Mouse (Mus musculus) erythroblast, embryonic 14.5 days (primary cell): ENCODE measurements around the gene Wapl.

Experiments used
- GATA1 ChIP-seq: IDR thresholded peaks from 2 replicates; pipeline ENCODE4 v1.6.1; 2012; ENCODE audit warnings: low read length, inconsistent platforms, mixed read lengths
- TAL1 ChIP-seq: IDR thresholded peaks from 3 replicates; pipeline ENCODE4 v1.6.1; 2012; ENCODE audit warnings: low read length, inconsistent platforms, mixed read lengths

DNA sequence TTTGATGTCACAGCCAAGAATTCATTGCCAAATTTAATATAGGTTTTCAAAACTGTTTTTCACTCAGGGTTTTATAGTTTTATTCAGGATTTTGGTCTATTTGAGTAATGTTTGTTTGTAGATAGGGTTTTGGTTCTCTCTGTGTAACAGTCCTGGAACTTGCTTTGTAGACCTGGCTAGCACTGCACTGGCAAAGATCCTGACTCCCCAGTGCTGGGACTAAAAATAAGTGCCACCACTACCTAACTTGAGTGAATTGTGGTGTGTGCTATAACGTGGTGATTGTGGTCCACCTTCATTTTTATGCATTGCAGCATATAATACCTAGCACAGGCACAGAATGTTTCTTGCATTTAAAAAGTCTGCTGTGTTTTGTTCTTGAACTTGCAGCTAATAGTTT is 23.6 kb downstream of the Wapl start:
- TF ChIP-seq GATA1 (no peak), TAL1 (no peak)
